Mouse (Mus musculus) embryonic fibroblast, embryonic 13.5 days (primary cell): ENCODE results near the gene Tbx6. TPM values are rescaled to one million over a fixed set of nuclear protein-coding genes. Genes with fewer than 3 reads are reported as not detected.
A peak's percentile ranks its signal among the peaks of the same experiment; 100 is the strongest.

ENCODE experiments used
- H3K27ac ChIP-seq: 2 replicates; pipeline ENCODE4 v1.5.1; 2012; ENCODE audit warnings: low read length, control low read depth, inconsistent platforms; ENCODE audit not compliant: insufficient read depth
- H3K4me1 ChIP-seq: 2 replicates; pipeline ENCODE4 v1.6.1; 2011; ENCODE audit warnings: low read length; ENCODE audit not compliant: control insufficient read depth, insufficient read depth
- H3K4me3 ChIP-seq: 2 replicates; pipeline ENCODE4 v1.5.1; 2011; ENCODE audit warnings: mild to moderate bottlenecking, control low read depth, low read length; ENCODE audit not compliant: insufficient read depth
- CTCF ChIP-seq: IDR thresholded peaks from 2 replicates; pipeline ENCODE4 v1.5.1; 2011; ENCODE audit warnings: mild to moderate bottlenecking, control low read depth, low read length, moderate library complexity, borderline replicate concordance; ENCODE audit not compliant: insufficient read depth
- POLR2A ChIP-seq: IDR thresholded peaks from 2 replicates; pipeline ENCODE4 v1.6.1; 2011; ENCODE audit warnings: low read depth, mild to moderate bottlenecking, control low read depth, low read length, moderate library complexity
- polyA plus RNA-seq: library from polyadenylated mRNA; stranded (reverse); fragments of >200 nt; gene quantifications from 2 replicates; pipeline ENCODE4 v1.2.4, GENCODE M21; 2011; ENCODE audit warnings: low read depth; ENCODE audit not compliant: missing spikeins, insufficient read length

The Tbx6 gene
- polyA plus RNA-seq, 1 experiment, result 0.49 TPM

DNA sequence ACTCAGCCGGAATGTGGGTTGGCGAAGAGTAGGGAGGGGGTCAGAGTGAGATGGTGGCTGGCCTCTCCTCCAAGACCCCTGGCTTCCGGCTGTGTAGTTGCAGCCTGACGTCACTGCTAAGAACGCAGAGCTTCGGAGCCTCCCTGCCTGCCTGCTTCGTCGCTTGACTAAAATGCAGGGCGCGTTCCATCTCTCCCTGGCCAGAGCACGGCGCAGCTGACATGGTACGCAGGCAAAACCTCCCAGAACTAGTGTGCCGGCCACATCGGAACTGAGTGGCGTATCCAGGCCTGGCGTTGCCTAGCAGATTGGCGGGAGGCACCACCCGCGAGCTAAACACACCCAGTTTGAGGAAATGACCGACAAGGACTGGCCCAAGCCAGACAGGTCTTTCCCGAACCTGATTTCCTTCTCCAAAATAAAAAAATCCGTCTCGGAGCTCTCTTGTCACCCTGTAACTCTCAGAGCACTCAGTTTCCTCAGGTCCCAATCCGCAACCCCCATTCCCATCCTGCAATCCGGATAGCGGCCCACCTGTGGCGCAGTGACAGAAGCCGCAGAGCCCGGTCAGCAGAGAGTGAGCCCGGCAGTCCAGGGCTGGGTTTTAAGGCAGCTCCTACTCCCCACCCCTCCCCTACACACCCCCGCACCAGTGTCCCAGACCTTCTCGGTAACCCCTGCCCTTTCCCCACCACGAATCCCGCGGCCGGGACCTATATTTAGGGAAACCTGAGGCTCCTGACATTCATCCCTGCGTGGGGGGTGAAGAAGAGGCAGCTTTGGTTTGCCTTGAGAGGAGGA, 18.4 kb downstream of the Tbx6 start:
- no peaks in the 10 kb centered on the region; the same call in 1 of the 2 replicates for H3K4me1 ChIP-seq
- peak; percentile 1; the same call in 1 of the 2 replicates for TF ChIP-seq CTCF
- TF ChIP-seq POLR2A, result peak; percentile 94
- H3K27ac ChIP-seq, result peak overlapping the region; percentile 91
- peak overlapping the region; percentile 24 for H3K4me3 ChIP-seq

DNA sequence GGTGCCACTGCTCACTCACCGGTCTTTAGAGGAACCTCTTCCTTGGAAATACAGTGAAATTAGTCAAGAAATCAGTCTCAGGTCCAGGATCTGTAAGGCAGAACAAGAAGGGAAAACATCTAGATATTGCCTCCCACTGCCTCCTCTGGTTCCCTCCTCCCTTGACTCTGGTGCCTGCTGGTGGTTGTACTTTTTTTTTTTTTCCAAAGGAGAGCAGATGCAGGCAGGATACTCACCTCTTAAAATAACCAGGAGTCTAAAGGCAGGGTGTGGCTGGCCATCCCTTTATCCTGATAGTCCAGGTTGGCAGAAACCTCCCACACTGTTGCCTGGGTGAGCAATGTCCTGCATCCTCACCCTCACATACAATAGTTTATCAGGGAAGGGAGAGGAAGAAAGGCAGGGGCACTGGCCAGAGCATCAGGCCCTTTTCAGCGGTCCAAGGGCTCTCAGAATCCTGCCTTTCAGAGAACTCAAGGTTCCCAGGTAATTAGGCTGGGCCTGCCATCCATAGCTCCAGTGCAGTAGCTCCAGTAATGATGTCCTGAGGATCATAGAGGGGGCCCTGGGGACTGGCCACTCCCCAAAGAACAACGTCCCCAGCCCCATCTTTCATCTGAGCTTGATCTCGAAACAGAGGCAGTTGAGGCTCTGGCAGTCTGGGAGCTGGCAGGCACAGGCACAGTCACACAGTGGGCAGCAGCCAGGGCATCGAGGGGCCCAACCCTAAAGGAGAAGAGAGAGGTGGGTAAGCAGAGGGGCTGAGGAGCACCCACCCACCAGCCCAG, 19.2 kb downstream of the Tbx6 start:
- Histone ChIP-seq H3K27ac (peak overlapping the region; percentile 91), H3K4me1 (no peaks in the 10 kb centered on the region), H3K4me3 (peak overlapping the region; percentile 24)
- TF ChIP-seq POLR2A (no peak), CTCF (no peak)

DNA sequence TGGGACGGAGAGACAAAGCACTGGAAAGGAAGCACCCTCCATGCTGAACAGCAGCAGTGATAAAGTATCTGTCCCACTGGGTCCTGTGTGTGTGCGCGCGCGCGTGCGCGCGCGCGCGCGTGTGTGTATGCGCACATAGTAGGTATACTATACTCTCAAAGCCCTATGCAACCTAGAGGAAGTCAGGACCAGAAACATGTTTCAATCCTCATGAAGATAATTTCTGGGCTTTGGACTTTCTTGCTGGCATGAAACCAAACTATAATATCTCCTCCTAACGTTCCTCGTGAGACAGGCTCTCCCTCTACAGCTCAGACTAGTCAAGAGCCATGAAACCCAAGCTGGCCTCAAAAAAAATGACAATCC, 19.8 kb downstream of the Tbx6 start:
- Histone ChIP-seq H3K27ac (no peak overlapping the region), H3K4me1 (no peaks in the 10 kb centered on the region), H3K4me3 (no peak overlapping the region)
- TF ChIP-seq CTCF (no peak), POLR2A (no peak)

DNA sequence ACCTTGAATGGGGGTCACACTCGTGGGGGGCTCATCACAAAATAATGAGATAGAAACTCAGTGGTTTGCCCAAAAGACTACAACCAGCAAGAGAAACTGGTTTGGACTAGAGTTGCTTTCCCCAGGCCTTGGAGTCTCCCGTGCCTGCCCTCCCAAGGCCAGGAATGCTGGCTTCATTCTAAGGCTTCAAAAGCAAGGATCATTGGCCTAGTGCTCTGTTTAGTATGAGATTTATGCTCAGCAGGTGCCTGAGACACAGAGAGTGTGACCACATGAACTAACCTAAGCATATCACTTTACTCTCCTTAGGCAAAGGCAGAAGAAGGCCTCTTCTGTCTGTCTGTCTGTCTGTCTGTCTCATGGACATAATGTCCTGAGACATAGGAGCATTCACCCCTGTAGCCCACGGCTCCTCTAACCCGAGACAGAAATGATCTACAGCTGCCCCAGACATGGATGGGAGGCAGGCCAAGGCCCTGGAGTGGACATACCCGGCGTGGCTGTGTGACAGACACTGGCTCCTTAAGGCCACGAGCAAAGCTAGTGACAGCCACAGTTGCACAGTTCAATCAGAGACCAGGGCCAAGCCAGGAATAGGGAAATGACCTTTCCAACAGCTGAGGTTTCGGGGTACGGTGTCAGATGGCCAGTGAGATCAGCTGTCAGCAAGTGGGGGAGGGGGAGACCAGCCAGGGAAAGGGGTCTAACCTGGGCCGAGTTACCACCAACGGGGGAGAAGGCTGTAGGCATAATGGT, 21.0 kb downstream of the Tbx6 start:
- H3K27ac ChIP-seq, result no peak overlapping the region
- no peaks in the 10 kb centered on the region for H3K4me1 ChIP-seq
- no peak overlapping the region for H3K4me3 ChIP-seq
- TF ChIP-seq POLR2A (no peak), CTCF (no peak)

DNA sequence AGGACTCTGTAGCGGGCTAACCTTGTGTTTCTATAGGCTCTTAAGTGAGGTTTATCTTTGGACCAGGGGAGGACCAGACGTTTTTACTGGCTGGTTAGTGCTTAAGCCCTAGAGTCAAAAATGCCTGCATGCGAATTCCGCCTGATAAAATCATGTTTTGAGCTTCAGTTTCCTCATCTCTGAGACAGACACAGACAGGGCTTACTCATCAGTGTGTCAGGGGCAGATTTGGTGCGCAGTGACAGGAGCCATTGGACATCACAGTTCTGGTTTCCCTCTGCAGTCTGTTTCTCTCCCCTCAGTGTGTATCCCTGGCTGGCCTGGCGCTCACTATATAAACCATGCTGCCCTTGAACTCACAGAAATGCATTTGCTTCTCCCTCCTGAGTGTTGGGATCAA, 21.9 kb downstream of the Tbx6 start:
- TF ChIP-seq CTCF (no peak), POLR2A (no peak)
- Histone ChIP-seq H3K4me1 (no peaks in the 10 kb centered on the region), H3K4me3 (no peak overlapping the region), H3K27ac (no peak overlapping the region)

DNA sequence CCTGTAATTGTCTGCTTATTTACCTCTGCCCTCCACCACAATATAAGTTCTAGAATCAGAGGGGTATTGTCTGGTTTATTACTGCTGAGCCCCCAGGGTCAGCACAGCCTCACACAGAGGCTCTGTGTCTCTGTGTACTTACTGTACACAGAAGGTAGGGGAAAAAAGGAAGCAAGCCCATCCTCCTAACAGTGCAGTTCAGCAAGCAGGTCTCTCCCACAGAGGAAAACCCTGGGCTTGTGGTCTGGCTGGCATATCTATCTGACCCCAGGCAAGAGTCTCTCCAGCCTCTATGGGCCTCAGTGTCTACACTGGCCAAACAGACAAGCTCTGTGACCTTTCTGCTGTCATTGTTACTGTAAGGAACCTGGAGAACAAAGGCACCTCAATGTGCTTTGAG, 22.5 kb downstream of the Tbx6 start:
- no peak overlapping the region for H3K4me3 ChIP-seq
- no peaks in the 10 kb centered on the region for H3K4me1 ChIP-seq
- H3K27ac ChIP-seq, result no peak overlapping the region
- TF ChIP-seq CTCF (no peak), POLR2A (no peak)

DNA sequence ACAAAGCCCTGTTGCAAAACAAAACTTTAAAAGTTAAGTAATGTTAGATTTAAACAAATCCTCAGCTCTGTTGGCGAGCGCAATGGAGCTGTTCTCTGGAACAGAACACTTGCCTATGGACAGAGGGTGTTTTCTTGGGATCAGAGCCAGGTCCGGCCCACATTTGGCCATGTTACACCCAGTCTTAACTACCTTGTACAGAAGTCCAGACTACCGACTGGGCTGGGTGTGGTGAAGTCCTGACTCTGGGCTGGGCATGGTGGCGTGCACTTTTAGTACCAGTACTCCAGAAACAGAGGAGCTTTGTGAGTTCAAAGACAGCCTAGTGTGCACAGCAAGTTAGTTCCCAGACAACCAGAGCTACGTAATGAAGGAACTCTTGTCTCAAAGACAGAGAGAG, 25.7 kb downstream of the Tbx6 start:
- Histone ChIP-seq H3K27ac (peak overlapping the region; percentile 6; the same call in 1 of the 2 replicates), H3K4me1 (no peaks in the 10 kb centered on the region), H3K4me3 (no peak overlapping the region)
- TF ChIP-seq POLR2A (no peak), CTCF (no peak)

DNA sequence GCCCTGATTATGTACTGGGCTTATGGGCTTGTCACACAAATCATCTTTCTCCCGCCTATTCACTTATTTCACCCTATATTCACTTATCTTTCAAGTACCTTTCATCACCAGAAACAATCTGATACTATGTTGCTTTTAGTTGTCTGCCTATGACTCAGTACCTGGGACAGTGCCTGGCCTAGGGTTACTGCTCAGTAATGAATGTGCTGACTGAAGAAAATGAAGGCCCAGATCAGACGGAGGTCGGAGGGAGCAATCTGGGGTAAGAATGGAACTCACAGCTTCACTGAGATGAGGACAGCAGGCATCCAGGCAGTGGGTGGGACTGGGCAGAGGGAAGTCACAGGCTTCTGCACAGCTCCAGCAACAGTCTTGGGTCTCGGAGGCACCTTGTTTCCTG, 26.1 kb downstream of the Tbx6 start:
- H3K4me1 ChIP-seq, result no peaks in the 10 kb centered on the region
- TF ChIP-seq CTCF (no peak), POLR2A (no peak)
- peak overlapping the region; percentile 6; the same call in 1 of the 2 replicates for H3K27ac ChIP-seq
- H3K4me3 ChIP-seq, result no peak overlapping the region

DNA sequence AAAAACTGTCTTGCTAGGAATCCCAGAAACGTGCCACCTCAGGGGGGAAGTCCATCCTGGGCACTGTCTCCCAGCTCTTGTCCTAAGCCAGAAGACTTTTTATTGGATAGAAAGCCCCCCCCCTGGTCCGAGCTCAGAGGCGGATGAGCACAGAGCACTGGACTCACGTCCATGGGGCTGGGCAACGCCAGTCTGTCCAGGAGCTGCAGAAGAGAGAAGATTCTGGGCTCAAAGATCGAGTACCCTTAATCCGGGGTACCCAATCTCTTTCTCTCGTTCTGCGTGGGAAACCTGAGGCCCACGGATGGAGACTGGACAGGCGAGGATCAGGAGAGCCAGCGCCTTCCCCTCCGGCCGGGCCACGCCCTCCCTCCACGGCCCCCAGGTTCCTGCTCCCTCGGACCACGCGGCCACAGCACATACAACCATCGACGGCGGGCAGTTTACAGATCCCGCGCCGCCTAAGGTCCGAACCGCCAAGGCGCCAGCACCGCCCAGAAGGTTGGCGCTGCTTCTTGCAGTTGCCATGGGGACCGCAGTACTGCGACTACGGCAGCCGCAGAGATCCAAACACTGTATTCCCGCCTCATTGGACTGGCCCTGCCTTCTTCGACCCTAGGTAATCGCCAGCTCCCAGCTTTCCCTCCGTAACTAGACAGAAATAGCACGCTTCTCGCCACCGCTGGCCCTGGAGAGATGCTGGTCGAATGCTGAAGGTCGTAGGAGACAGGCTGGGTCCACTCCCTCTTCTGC, 27.6 kb downstream of the Tbx6 start:
- H3K27ac ChIP-seq, result no peak overlapping the region
- no peaks in the 10 kb centered on the region for H3K4me1 ChIP-seq
- peak overlapping the region; percentile 48 for H3K4me3 ChIP-seq
- TF ChIP-seq POLR2A, result peak; percentile 62
- no peak for TF ChIP-seq CTCF
